Mouse (Mus musculus): ENCODE data around the gene Vac14. TPM values are rescaled to one million over a fixed set of nuclear protein-coding genes. Genes with fewer than 3 reads are reported as not detected.

Gene Vac14
- polyA plus RNA-seq, 1 experiment from 2014 or later = 17.7 TPM

DNA sequence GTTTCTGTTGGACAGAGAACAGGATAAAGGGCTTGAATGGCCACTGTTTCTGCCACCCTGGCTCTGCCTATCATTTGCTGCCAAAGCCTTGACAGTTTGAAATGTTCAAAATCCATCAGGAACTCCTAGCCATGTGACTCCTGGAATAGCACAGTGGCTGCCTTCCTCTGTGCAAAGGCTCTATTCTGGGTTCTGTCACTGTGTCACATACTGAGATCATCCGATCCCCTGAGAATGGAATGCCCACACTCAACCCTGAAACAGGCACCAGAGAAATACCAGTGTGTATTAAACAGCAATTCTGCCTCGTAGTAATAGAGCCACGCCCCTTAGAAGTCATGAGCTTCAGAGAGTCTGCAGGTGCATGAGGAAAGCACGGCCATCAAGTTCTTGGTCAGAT, 33.5 kb downstream of the Vac14 start:
- H3K9me3 ChIP-seq (ENCODE audit: control insufficient read depth, low read length) = no peaks in the 10 kb centered on the region
- no peaks in the 10 kb centered on the region for H3K27me3 ChIP-seq (replicated peaks; ENCODE audit: control insufficient read depth, insufficient read depth, low read length)
- DNase-seq (ENCODE audit: low spot score) = no peak
- H3K36me3 ChIP-seq (ENCODE audit: control insufficient read depth, insufficient read depth, low read length) = peaks cover 25% of the 10 kb centered on the region; the same call in 1 of the 2 replicates
- H3K4me1 ChIP-seq (ENCODE audit: control insufficient read depth, insufficient read depth, low read length) = no peaks in the 10 kb centered on the region
- H3K27ac ChIP-seq (replicated peaks; ENCODE audit: low read depth, low read length) = no peak overlapping the region
- 77% methylated on average over 4 of the region's 4 CpGs for WGBS
- H3K4me2 ChIP-seq (ENCODE audit: low read depth, low read length) = no peak overlapping the region
- no peak overlapping the region for H3K4me3 ChIP-seq (ENCODE audit: low read depth, low read length)
- no peak overlapping the region for H3K9ac ChIP-seq (ENCODE audit: low read depth, low read length)
- no peak for ATAC-seq (ENCODE audit: low read depth)

DNA sequence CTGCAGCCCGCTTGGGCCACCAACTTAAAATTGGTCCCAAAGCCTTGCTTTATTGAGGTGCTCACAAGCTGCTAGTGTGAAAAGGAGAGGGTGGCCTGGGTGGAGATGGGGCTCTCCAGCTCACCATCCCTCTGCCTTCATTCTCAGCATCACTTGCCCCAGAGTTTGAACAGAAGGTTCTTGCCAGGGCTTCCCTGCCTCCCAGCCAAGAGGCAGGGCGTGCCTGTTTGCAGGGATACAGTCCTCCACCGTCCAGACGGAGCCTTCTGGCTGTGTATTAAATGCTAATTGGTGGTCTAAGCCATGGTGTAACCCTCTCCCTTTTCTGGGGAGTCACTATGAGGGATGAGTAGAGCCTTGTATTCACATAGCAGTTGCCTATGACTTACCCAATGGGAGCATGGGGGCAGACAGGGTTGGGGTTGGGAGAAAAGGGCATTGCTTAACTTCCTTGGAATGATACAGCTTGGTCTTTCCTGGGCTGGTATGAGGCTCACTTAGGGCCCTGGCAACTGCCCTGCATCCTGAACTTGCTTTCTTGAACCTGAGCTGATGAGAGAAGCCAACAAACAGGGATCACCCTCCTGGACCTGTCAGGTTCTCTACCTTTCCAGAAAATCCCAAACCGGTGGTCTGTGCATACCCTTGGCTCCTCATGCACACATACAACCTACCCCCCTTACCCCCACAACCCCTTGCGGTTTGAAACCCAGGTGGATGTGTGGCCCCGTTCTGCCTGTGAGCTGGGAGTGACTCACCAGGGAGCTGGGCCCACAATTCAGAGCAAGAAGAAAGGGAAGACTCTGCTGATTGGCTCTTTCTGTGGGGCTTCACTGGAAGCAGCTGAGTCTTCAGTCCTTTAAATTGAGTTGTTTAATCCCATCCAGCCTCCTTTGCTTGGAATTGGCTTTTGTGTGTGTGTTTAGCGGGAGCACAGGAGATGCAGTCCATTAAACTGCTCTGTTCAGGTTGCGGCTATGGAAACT, 36.0 kb downstream of the Vac14 start:
- H3K27ac ChIP-seq (replicated peaks; ENCODE audit: low read depth, low read length) = no peak overlapping the region
- H3K27me3 ChIP-seq (replicated peaks; ENCODE audit: control insufficient read depth, insufficient read depth, low read length) = no peaks in the 10 kb centered on the region
- ATAC-seq (ENCODE audit: low read depth) (no peak), DNase-seq (ENCODE audit: low spot score) (no peak)
- no peak overlapping the region for H3K9ac ChIP-seq (ENCODE audit: low read depth, low read length)
- no peak overlapping the region for H3K4me2 ChIP-seq (ENCODE audit: low read depth, low read length)
- no peaks in the 10 kb centered on the region for H3K4me1 ChIP-seq (ENCODE audit: control insufficient read depth, insufficient read depth, low read length)
- H3K9me3 ChIP-seq (ENCODE audit: control insufficient read depth, low read length) = no peaks in the 10 kb centered on the region
- no peak overlapping the region for H3K4me3 ChIP-seq (ENCODE audit: low read depth, low read length)
- H3K36me3 ChIP-seq (ENCODE audit: control insufficient read depth, insufficient read depth, low read length) = peaks cover 25% of the 10 kb centered on the region; the same call in 1 of the 2 replicates
- WGBS = 82% methylated on average over 9 of the region's 9 CpGs

DNA sequence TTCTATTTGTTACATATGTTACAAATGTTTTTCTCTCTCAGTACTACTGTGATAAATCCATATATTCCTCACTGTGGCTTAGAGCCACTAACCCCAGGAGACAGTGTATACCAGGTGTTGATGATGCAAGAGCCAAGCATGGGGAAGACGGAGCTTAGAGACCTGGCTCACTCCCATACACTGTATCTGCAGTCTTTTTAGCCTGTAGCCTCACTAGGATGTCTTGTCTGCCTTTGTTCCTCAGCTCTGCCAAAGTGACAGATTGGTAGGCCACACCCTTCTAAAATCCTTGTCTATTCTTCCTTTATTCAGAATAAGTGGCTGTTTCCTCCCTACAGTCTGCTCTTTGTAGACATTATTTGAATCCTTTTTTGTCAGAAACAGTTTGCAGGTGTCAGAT, 37.4 kb downstream of the Vac14 start:
- H3K36me3 ChIP-seq (ENCODE audit: control insufficient read depth, insufficient read depth, low read length) = peaks cover 15% of the 10 kb centered on the region; the same call in 1 of the 2 replicates
- H3K4me3 ChIP-seq (ENCODE audit: low read depth, low read length) = no peak overlapping the region
- no peaks in the 10 kb centered on the region for H3K27me3 ChIP-seq (replicated peaks; ENCODE audit: control insufficient read depth, insufficient read depth, low read length)
- no peak overlapping the region for H3K9ac ChIP-seq (ENCODE audit: low read depth, low read length)
- ATAC-seq (ENCODE audit: low read depth) (peak; percentile 73; the same call in 1 of the 2 replicates), DNase-seq (ENCODE audit: low spot score) (peak; percentile 31)
- no peak overlapping the region for H3K4me2 ChIP-seq (ENCODE audit: low read depth, low read length)
- WGBS = 65% methylated on average over 1 of the region's 1 CpGs
- H3K4me1 ChIP-seq (ENCODE audit: control insufficient read depth, insufficient read depth, low read length) = no peaks in the 10 kb centered on the region
- H3K9me3 ChIP-seq (ENCODE audit: control insufficient read depth, low read length) = no peaks in the 10 kb centered on the region
- no peak overlapping the region for H3K27ac ChIP-seq (replicated peaks; ENCODE audit: low read depth, low read length)

DNA sequence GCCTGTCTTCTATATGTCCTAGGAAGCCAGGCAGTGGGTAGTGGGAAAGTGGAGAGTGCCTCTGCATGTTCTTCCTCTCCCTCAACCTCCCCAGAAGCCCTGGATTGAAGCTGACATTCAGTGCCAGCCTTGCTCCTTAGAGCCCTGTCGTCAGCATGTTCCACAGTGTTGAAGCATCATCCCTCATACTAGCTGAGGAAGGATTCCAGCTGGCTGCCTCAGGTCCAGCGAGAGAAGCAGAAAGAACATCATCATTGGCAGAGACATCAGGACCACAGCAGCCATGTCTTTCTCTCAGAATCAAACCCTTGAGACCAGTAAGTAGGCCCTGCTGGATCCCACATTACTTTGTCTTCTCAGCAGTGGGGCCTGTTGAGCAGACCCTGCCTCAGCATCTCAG, 39.3 kb downstream of the Vac14 start:
- 84% methylated on average over 2 of the region's 2 CpGs for WGBS
- H3K4me2 ChIP-seq (ENCODE audit: low read depth, low read length) = no peak overlapping the region

DNA sequence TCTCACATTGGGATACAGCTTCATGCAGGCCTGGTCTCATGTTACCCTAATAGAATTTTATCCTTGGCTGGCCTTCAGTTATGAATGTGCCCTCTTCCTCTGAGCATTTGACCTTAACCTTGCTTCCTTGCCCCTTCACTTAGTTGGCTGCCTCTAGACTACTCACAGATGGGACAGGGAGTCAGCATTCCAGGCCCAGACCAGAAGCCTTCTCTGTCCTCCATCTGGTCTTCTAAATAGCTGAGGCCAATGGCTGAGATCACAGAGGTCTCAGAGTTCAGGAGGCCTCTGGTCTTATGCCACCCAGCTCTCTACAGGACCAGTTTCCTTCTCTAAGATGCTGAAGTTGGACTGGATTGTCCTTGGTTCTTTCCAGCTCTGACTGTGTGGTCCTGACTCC, 41.7 kb downstream of the Vac14 start:
- H3K9me3 ChIP-seq (ENCODE audit: control insufficient read depth, low read length) = no peaks in the 10 kb centered on the region
- H3K27me3 ChIP-seq (replicated peaks; ENCODE audit: control insufficient read depth, insufficient read depth, low read length) = no peaks in the 10 kb centered on the region
- H3K36me3 ChIP-seq (ENCODE audit: control insufficient read depth, insufficient read depth, low read length) = peaks cover 8% of the 10 kb centered on the region; the same call in 1 of the 2 replicates
- H3K9ac ChIP-seq (ENCODE audit: low read depth, low read length) = no peak overlapping the region
- no peak overlapping the region for H3K4me2 ChIP-seq (ENCODE audit: low read depth, low read length)
- no peak overlapping the region for H3K4me3 ChIP-seq (ENCODE audit: low read depth, low read length)
- no peak for DNase-seq (ENCODE audit: low spot score)
- no peak overlapping the region for H3K27ac ChIP-seq (replicated peaks; ENCODE audit: low read depth, low read length)
- ATAC-seq (ENCODE audit: low read depth) = no peak
- H3K4me1 ChIP-seq (ENCODE audit: control insufficient read depth, insufficient read depth, low read length) = peaks cover 11% of the 10 kb centered on the region; the same call in 1 of the 2 replicates

More for the DNA sequence above, 39.3 kb downstream of the Vac14 start:
- H3K9ac ChIP-seq (ENCODE audit: low read depth, low read length) = no peak overlapping the region
- H3K27me3 ChIP-seq (replicated peaks; ENCODE audit: control insufficient read depth, insufficient read depth, low read length) = no peaks in the 10 kb centered on the region
- ATAC-seq (ENCODE audit: low read depth) (no peak), DNase-seq (ENCODE audit: low spot score) (no peak)
- peaks cover 8% of the 10 kb centered on the region; the same call in 1 of the 2 replicates for H3K36me3 ChIP-seq (ENCODE audit: control insufficient read depth, insufficient read depth, low read length)
- no peak overlapping the region for H3K27ac ChIP-seq (replicated peaks; ENCODE audit: low read depth, low read length)
- no peaks in the 10 kb centered on the region for H3K4me1 ChIP-seq (ENCODE audit: control insufficient read depth, insufficient read depth, low read length)
- H3K4me3 ChIP-seq (ENCODE audit: low read depth, low read length) = no peak overlapping the region
- no peaks in the 10 kb centered on the region for H3K9me3 ChIP-seq (ENCODE audit: control insufficient read depth, low read length)

DNA sequence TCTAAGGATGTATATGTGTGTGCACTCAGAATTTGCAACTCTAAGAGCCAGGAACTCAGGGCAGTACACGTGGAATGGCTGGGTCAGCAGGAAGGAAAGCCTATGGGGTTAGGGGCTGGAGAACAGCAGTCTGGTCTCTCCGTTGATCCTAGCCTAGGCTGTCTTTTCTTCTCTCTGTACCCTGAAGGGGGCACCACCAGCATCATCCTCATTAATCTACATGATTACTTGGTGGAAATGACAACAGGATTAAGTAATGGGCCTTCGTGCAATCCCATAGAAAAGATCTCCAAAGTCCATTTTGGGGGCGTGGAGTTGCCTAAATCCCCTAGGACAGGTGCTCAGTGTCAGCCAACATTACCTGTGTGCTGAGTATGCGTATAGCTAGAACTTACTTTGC, 44.2 kb downstream of the Vac14 start:
- H3K9me3 ChIP-seq (ENCODE audit: control insufficient read depth, low read length) = no peaks in the 10 kb centered on the region
- peaks cover 11% of the 10 kb centered on the region; the same call in 1 of the 2 replicates for H3K4me1 ChIP-seq (ENCODE audit: control insufficient read depth, insufficient read depth, low read length)
- ATAC-seq (ENCODE audit: low read depth) (no peak), DNase-seq (ENCODE audit: low spot score) (no peak)
- no peak overlapping the region for H3K4me3 ChIP-seq (ENCODE audit: low read depth, low read length)
- no peak overlapping the region for H3K4me2 ChIP-seq (ENCODE audit: low read depth, low read length)
- H3K27ac ChIP-seq (replicated peaks; ENCODE audit: low read depth, low read length) = no peak overlapping the region
- peaks cover 8% of the 10 kb centered on the region; the same call in 1 of the 2 replicates for H3K36me3 ChIP-seq (ENCODE audit: control insufficient read depth, insufficient read depth, low read length)
- no peak overlapping the region for H3K9ac ChIP-seq (ENCODE audit: low read depth, low read length)
- 80% methylated on average over 5 of the region's 5 CpGs for WGBS
- H3K27me3 ChIP-seq (replicated peaks; ENCODE audit: control insufficient read depth, insufficient read depth, low read length) = no peaks in the 10 kb centered on the region

DNA sequence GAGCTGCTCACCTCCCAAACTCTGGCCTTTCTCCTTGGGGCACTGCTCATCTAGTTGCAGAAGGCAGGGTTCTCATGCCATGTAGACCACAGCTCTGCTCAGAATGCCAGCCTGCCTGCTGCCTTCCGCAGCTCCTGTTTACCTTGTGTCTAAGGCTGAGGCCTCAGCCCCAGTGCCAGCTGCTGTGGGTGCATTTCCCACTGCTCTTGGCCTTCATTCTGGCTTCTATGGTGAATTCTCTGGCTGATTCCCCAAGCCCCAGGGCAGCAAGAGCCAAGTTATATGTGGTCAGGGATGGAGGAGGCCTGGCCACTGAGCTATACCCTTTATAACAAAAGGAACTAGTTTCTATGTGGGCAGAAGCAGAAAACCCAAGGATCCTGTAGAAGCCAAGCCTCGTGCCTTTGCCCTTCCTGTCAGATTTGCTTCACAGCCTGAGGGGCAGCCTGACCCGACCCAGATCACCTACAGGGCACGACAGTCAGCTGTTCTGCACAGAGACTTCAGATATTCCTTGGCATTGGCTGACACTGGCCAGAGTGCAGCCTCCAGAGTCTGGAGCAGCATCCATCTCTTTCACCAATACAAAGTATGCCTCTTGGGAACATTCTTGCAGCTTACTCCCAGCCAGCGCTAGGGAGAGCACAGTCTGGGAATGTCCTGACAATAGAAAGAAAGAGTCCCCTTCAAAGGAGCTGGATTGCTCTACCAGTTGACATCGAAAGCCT, 44.8 kb downstream of the Vac14 start:
- H3K9me3 ChIP-seq (ENCODE audit: control insufficient read depth, low read length) = no peaks in the 10 kb centered on the region
- peaks cover 11% of the 10 kb centered on the region; the same call in 1 of the 2 replicates for H3K4me1 ChIP-seq (ENCODE audit: control insufficient read depth, insufficient read depth, low read length)
- H3K4me2 ChIP-seq (ENCODE audit: low read depth, low read length) = no peak overlapping the region
- no peak for DNase-seq (ENCODE audit: low spot score)
- no peak overlapping the region for H3K9ac ChIP-seq (ENCODE audit: low read depth, low read length)
- WGBS = 81% methylated on average over 6 of the region's 6 CpGs
- 0 out of 2 replicates have a peak, but pooled peaks cover 4% of the 10 kb centered on the region for H3K36me3 ChIP-seq (ENCODE audit: control insufficient read depth, insufficient read depth, low read length)
- H3K4me3 ChIP-seq (ENCODE audit: low read depth, low read length) = no peak overlapping the region
- no peak overlapping the region for H3K27ac ChIP-seq (replicated peaks; ENCODE audit: low read depth, low read length)
- ATAC-seq (ENCODE audit: low read depth) = no peak
- H3K27me3 ChIP-seq (replicated peaks; ENCODE audit: control insufficient read depth, insufficient read depth, low read length) = no peaks in the 10 kb centered on the region

DNA sequence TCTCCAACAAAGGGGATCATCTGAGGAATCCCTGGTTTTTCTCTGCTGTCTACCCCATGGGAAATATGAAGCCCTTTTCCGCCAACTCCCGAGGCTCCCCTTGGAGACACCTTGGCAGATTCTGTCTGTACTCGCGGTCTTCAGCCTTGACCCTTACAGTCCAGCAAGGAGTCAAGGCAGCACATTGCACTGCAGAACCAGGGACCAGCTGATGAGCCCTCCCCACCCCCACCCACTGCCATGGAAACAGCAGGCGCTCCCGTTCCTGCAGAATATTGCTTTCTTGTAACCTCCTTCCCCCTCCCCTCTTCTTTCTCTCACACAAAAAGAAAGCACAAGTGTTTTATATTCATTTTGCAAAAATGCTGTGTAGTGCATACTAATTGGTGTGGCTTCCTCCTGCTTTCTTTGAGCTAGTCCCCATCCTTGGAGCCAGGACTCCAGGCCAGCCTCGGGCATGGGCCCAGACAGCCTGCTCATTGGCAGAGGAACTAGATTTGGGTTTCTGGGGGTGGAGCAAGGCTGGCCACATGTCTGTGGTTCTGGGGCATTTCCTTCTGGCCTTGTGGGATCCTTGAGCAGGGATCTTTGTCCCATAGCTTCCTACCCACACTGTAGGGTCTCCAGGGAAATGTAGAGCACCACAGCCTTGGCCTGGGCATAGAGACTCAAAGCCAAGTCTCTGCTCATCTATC, 46.0 kb downstream of the Vac14 start:
- peak; percentile 81 for ATAC-seq (ENCODE audit: low read depth)
- H3K9me3 ChIP-seq (ENCODE audit: control insufficient read depth, low read length) = no peaks in the 10 kb centered on the region
- H3K4me3 ChIP-seq (ENCODE audit: low read depth, low read length) = no peak overlapping the region
- H3K4me1 ChIP-seq (ENCODE audit: control insufficient read depth, insufficient read depth, low read length) = peaks cover 11% of the 10 kb centered on the region; the same call in 1 of the 2 replicates
- H3K27ac ChIP-seq (replicated peaks; ENCODE audit: low read depth, low read length) = 0 out of 2 replicates have a peak overlapping the region, but pooled peaks have one; percentile 36
- WGBS = 64% methylated on average over 7 of the region's 7 CpGs
- H3K27me3 ChIP-seq (replicated peaks; ENCODE audit: control insufficient read depth, insufficient read depth, low read length) = no peaks in the 10 kb centered on the region
- peak; percentile 57 for DNase-seq (ENCODE audit: low spot score)
- H3K4me2 ChIP-seq (ENCODE audit: low read depth, low read length) = no peak overlapping the region
- no peak overlapping the region for H3K9ac ChIP-seq (ENCODE audit: low read depth, low read length)
- H3K36me3 ChIP-seq (ENCODE audit: control insufficient read depth, insufficient read depth, low read length) = 0 out of 2 replicates have a peak, but pooled peaks cover 4% of the 10 kb centered on the region
